Mouse (Mus musculus): Measurements from ENCODE around the gene Otoa. TPM values are rescaled to one million over a fixed set of nuclear protein-coding genes. Genes with fewer than 3 reads are reported as not detected.

Gene Otoa
- polyA plus RNA-seq, 1 experiment from 2014 or later, result 0.06 TPM

DNA sequence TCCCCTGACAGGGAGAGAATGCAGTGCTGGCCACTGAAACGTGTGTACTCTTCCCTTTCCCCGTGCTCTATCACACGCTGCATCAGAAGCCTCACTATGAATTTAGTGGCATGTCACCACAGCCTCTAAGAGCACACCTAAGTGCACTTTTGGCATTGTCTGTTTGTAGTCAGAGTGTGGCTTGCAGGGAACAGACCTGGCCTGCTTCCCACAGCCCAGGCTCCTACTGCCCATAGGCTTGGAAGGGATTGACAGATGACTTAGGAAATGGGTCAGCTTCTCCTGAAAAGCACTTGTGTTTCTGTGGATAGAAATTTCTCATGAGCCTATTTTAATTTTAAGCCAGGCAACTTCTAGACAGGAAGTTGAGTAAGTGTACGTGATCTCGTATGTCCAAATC is 6.0 kb upstream of the Otoa start:
- DNase-seq (ENCODE audit: low spot score), result no peak

DNA sequence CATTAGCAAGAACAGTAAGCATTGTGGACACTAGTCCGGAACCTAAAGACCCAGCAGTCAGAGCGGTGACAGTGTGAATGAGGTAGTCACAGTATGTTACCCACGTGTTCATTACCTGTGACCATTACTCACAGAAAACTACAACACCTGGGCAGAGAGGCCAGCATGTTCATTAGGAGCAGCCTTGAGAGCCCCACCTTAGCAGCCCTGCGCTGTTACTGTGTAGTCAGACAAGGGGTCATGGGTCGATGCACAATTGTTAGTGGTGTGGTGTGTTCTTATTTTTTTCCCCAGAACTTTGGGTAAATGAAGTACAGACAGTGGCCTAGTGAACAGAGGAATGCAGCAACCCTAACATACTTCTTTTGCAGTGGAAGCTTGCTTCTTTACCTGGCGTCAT is 4.1 kb upstream of the Otoa start:
- H3K9ac ChIP-seq (ENCODE audit: low read length), result no peak overlapping the region
- no peaks in the 10 kb centered on the region for H3K4me1 ChIP-seq (ENCODE audit: control insufficient read depth, insufficient read depth, low read length)
- no peaks in the 10 kb centered on the region; the same call in 1 of the 2 replicates for H3K9me3 ChIP-seq (replicated peaks; ENCODE audit: control insufficient read depth, low read length)
- H3K27me3 ChIP-seq (replicated peaks; ENCODE audit: control insufficient read depth, insufficient read depth, low read length), result no peaks in the 10 kb centered on the region
- WGBS, result 90% methylated on average over 6 of the region's 6 CpGs
- no peak overlapping the region for H3K4me2 ChIP-seq (ENCODE audit: low read length)
- peaks cover 41% of the 10 kb centered on the region for H3K36me3 ChIP-seq (ENCODE audit: control insufficient read depth, insufficient read depth, low read length)
- no peak for ATAC-seq
- no peak overlapping the region for H3K27ac ChIP-seq (ENCODE audit: low read depth, low read length)
- no peak overlapping the region for H3K4me3 ChIP-seq (ENCODE audit: low read depth, low read length)
- no peak for DNase-seq (ENCODE audit: low spot score)

More for the DNA sequence above, 6.0 kb upstream of the Otoa start:
- no peaks in the 10 kb centered on the region for H3K4me1 ChIP-seq (ENCODE audit: control insufficient read depth, insufficient read depth, low read length)
- H3K9ac ChIP-seq (ENCODE audit: low read length), result no peak overlapping the region
- no peak for ATAC-seq
- WGBS, result 92% methylated on average over 5 of the region's 5 CpGs
- H3K4me2 ChIP-seq (ENCODE audit: low read length), result no peak overlapping the region
- no peak overlapping the region for H3K4me3 ChIP-seq (ENCODE audit: low read depth, low read length)
- no peaks in the 10 kb centered on the region for H3K27me3 ChIP-seq (replicated peaks; ENCODE audit: control insufficient read depth, insufficient read depth, low read length)
- H3K36me3 ChIP-seq (ENCODE audit: control insufficient read depth, insufficient read depth, low read length), result peaks cover 48% of the 10 kb centered on the region
- H3K27ac ChIP-seq (ENCODE audit: low read depth, low read length), result no peak overlapping the region
- no peaks in the 10 kb centered on the region for H3K9me3 ChIP-seq (replicated peaks; ENCODE audit: control insufficient read depth, low read length)

DNA sequence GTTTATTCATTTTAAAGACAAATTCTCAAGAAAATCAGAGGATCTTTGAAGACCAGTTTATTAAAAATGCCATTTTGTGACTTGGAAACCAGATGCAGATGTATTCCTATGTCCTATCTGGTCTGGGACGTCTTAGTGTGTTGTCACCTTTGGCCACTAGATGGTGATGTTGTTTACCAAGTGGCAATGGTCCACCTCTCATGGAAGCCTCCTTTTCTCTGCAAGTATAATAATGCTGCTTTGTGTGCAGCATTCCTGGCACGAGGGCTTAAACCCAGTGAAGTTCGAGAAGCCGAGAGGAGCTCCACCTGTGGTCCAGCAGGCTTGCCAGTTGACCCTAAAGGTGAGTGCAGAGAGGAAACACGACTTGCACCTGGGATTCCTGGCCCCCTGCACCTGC is 3.6 kb upstream of the Otoa start:
- no peaks in the 10 kb centered on the region for H3K4me1 ChIP-seq (ENCODE audit: control insufficient read depth, insufficient read depth, low read length)
- H3K4me2 ChIP-seq (ENCODE audit: low read length), result no peak overlapping the region
- 4% methylated on average over 5 of the region's 5 CpGs for WGBS
- 0 out of 2 replicates have a peak overlapping the region, but pooled peaks have one; percentile 32 for H3K9ac ChIP-seq (ENCODE audit: low read length)
- no peaks in the 10 kb centered on the region; the same call in 1 of the 2 replicates for H3K9me3 ChIP-seq (replicated peaks; ENCODE audit: control insufficient read depth, low read length)
- ATAC-seq (peak; percentile 74), DNase-seq (ENCODE audit: low spot score) (peak; percentile 87)
- H3K27me3 ChIP-seq (replicated peaks; ENCODE audit: control insufficient read depth, insufficient read depth, low read length), result no peaks in the 10 kb centered on the region
- H3K27ac ChIP-seq (ENCODE audit: low read depth, low read length), result no peak overlapping the region
- H3K36me3 ChIP-seq (ENCODE audit: control insufficient read depth, insufficient read depth, low read length), result peaks cover 41% of the 10 kb centered on the region
- H3K4me3 ChIP-seq (ENCODE audit: low read depth, low read length), result no peak overlapping the region

DNA sequence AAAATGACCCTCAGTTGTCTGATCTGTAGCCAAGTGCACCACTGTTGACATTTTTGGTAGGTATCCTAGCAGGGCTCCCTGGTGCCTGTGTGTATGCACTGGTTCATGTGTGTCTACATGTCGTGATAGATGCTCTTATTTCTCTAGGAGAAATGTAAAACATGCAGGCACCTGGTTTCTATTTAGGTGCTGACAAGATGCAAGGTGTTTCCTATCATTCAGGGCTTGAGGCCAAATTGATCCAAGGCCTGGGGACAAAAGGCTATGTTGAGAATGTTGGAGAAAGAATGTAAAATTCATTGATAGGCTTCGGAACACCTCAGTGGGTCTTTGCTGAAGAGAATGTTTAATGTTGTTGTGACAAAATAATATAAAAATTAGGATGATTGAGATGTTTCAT is 366 bp downstream of the Otoa start:
- WGBS, result 83% methylated on average over 2 of the region's 2 CpGs
- H3K4me2 ChIP-seq (ENCODE audit: low read length), result no peak overlapping the region

DNA sequence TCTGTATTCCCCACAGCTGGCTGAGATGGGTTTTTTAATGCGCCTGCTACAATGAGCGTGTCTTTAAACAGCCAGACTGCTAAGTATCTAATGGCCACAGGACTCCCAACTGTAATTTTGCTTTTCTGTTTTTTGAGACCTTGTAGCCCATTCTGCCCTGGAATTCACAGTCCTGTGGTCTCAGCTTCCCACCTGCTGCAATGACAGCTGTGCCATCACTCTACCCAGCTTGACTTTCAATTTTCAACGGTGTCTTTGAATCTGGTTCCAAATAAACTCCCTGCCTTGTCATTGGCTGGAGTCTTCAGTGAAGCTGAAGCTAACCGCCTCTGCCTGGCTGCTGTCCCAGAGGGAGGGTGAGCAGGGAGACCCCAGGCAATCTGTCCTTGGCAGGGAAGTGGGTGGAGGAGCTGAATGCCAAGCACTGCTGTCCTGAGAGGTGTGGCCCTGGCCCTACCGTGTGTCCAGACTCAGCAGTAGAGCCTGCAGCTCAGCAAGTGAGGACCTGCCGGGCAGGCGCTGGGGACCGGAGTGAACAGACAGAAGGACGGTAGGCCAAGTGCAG is 1.6 kb downstream of the Otoa start:
- Histone ChIP-seq H3K9me3 (replicated peaks; ENCODE audit: control insufficient read depth, low read length) (no peaks in the 10 kb centered on the region; the same call in 1 of the 2 replicates), H3K27ac (ENCODE audit: low read depth, low read length) (no peak overlapping the region), H3K4me2 (ENCODE audit: low read length) (no peak overlapping the region), H3K9ac (ENCODE audit: low read length) (no peak overlapping the region), H3K4me3 (ENCODE audit: low read depth, low read length) (no peak overlapping the region), H3K36me3 (ENCODE audit: control insufficient read depth, insufficient read depth, low read length) (0 out of 2 replicates have a peak, but pooled peaks cover 8% of the 10 kb centered on the region), H3K27me3 (replicated peaks; ENCODE audit: control insufficient read depth, insufficient read depth, low read length) (no peaks in the 10 kb centered on the region), H3K4me1 (ENCODE audit: control insufficient read depth, insufficient read depth, low read length) (peaks cover 6% of the 10 kb centered on the region; the same call in 1 of the 2 replicates)
- 62% methylated on average over 9 of the region's 9 CpGs for WGBS
- DNase-seq (ENCODE audit: low spot score) (peak; percentile 56), ATAC-seq (peak; percentile 57; the same call in 1 of the 2 replicates)

More for the DNA sequence above, 366 bp downstream of the Otoa start:
- H3K36me3 ChIP-seq (ENCODE audit: control insufficient read depth, insufficient read depth, low read length), result peaks cover 18% of the 10 kb centered on the region
- H3K4me3 ChIP-seq (ENCODE audit: low read depth, low read length), result no peak overlapping the region
- no peaks in the 10 kb centered on the region for H3K27me3 ChIP-seq (replicated peaks; ENCODE audit: control insufficient read depth, insufficient read depth, low read length)
- no peak overlapping the region for H3K9ac ChIP-seq (ENCODE audit: low read length)
- DNase-seq (ENCODE audit: low spot score), result no peak
- no peak for ATAC-seq
- peaks cover 6% of the 10 kb centered on the region; the same call in 1 of the 2 replicates for H3K4me1 ChIP-seq (ENCODE audit: control insufficient read depth, insufficient read depth, low read length)
- no peak overlapping the region for H3K27ac ChIP-seq (ENCODE audit: low read depth, low read length)
- no peaks in the 10 kb centered on the region; the same call in 1 of the 2 replicates for H3K9me3 ChIP-seq (replicated peaks; ENCODE audit: control insufficient read depth, low read length)

DNA sequence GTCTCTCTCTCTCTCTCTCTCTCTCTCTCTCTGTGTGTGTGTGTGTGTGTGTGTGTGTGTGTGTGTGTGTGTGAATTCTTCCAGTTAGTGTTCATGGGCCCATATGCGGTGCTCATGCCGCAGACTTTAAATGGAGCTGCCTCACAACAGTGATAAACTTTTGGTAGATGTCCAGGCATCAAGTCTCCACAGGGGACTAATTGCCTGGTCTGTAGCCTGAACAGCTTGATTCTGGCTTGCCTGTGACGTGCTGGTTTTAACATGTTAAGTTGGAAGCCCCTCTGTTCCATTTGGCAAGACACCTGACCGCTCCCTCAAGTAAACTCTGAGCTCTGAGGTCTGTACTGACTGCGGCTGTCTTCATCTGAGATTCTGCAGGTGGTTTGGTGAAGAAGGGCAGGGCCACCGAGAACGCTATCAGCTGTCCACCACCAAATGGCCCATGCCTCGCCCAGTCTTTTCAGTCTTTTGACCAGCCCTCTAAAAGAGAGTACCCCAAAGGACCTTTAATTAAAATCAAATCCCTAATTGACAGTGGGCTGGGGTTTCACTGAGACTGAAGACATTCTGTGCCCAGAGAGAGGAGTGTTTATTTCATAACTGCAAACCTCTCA is 3.5 kb downstream of the Otoa start:
- H3K4me3 ChIP-seq (ENCODE audit: low read depth, low read length), result no peak overlapping the region
- H3K36me3 ChIP-seq (ENCODE audit: control insufficient read depth, insufficient read depth, low read length), result no peaks in the 10 kb centered on the region
- H3K4me2 ChIP-seq (ENCODE audit: low read length), result no peak overlapping the region
- no peak overlapping the region for H3K9ac ChIP-seq (ENCODE audit: low read length)
- whole genome bisulfite sequencing, result 35% methylated on average over 8 of the region's 8 CpGs
- ATAC-seq, result peak; percentile 38; the same call in 1 of the 2 replicates
- no peak overlapping the region for H3K27ac ChIP-seq (ENCODE audit: low read depth, low read length)
- no peaks in the 10 kb centered on the region for H3K27me3 ChIP-seq (replicated peaks; ENCODE audit: control insufficient read depth, insufficient read depth, low read length)
- H3K9me3 ChIP-seq (replicated peaks; ENCODE audit: control insufficient read depth, low read length), result no peaks in the 10 kb centered on the region; the same call in 1 of the 2 replicates
- peaks cover 6% of the 10 kb centered on the region; the same call in 1 of the 2 replicates for H3K4me1 ChIP-seq (ENCODE audit: control insufficient read depth, insufficient read depth, low read length)
- peak; percentile 57 for DNase-seq (ENCODE audit: low spot score)

DNA sequence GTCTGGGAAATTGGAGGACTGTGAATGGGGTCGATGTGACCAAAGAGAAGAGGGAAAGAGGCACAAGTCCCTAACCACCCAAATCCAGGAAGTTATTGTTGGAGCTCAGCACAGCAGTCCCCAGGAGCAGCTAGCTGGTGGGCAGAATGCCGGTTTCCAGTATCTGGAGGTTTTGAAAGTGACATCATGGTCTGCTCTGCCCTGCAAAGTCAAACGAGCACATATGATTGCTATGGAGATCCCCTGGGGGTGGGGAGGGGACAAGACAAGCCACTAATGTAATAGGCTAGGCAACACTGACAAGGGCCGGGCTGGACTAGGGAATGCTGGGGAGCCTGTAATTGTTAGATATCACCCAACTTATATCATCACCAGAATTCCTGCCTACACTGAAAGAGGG is 4.0 kb downstream of the Otoa start:
- 4% methylated on average over 4 of the region's 4 CpGs for WGBS
- ATAC-seq (peak; percentile 38; the same call in 1 of the 2 replicates), DNase-seq (ENCODE audit: low spot score) (peak; percentile 24)
- Histone ChIP-seq H3K4me1 (ENCODE audit: control insufficient read depth, insufficient read depth, low read length) (peaks cover 6% of the 10 kb centered on the region; the same call in 1 of the 2 replicates), H3K36me3 (ENCODE audit: control insufficient read depth, insufficient read depth, low read length) (no peaks in the 10 kb centered on the region), H3K9ac (ENCODE audit: low read length) (no peak overlapping the region), H3K4me3 (ENCODE audit: low read depth, low read length) (no peak overlapping the region), H3K27me3 (replicated peaks; ENCODE audit: control insufficient read depth, insufficient read depth, low read length) (no peaks in the 10 kb centered on the region), H3K4me2 (ENCODE audit: low read length) (no peak overlapping the region), H3K9me3 (replicated peaks; ENCODE audit: control insufficient read depth, low read length) (no peaks in the 10 kb centered on the region; the same call in 1 of the 2 replicates), H3K27ac (ENCODE audit: low read depth, low read length) (no peak overlapping the region)

DNA sequence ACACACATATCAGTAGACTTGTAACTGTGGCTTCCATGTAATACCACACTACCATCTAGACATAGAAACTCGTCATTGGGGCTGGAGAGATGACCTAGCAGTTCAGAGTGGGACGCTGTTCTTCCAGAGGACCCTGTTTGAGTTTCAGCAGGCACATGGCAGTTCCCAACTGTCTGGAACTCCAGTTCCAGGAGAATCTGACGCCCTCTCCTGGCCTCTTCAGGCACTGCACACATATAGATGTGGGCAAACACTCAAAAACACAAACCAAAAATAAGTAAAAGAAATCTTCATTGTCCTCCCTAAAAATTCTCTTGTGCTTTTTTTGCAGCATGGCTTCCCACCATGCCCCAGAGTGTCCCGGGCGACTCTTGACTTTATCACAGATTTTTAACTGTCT is 7.3 kb downstream of the Otoa start:
- ATAC-seq (no peak), DNase-seq (ENCODE audit: low spot score) (no peak)
- H3K36me3 ChIP-seq (ENCODE audit: control insufficient read depth, insufficient read depth, low read length), result no peaks in the 10 kb centered on the region
- no peak overlapping the region for H3K9ac ChIP-seq (ENCODE audit: low read length)
- no peak overlapping the region for H3K27ac ChIP-seq (ENCODE audit: low read depth, low read length)
- H3K9me3 ChIP-seq (replicated peaks; ENCODE audit: control insufficient read depth, low read length), result no peaks in the 10 kb centered on the region
- H3K4me2 ChIP-seq (ENCODE audit: low read length), result no peak overlapping the region
- 76% methylated on average over 5 of the region's 5 CpGs for WGBS
- H3K4me3 ChIP-seq (ENCODE audit: low read depth, low read length), result no peak overlapping the region
- no peaks in the 10 kb centered on the region for H3K27me3 ChIP-seq (replicated peaks; ENCODE audit: control insufficient read depth, insufficient read depth, low read length)
- H3K4me1 ChIP-seq (ENCODE audit: control insufficient read depth, insufficient read depth, low read length), result peaks cover 6% of the 10 kb centered on the region; the same call in 1 of the 2 replicates

DNA sequence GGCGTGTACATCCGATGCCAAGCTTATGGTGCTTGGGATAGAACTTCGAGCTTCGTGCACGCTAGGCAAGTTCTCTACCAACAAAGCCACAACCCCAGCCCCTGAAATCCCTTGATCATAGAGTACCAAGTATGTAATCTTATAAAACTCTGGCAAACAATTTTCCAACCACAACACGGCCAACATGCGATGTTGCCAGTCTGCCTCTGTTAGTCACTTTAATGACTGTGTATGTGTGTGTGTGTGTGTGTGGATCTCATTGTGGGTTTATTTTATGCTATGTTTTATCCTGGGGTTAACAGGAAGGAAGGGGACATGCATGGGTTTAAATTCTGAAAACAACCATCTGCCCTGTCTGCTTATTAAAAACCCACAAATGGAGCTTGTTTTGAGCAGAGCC is 9.3 kb downstream of the Otoa start:
- Histone ChIP-seq H3K4me1 (ENCODE audit: control insufficient read depth, insufficient read depth, low read length) (no peaks in the 10 kb centered on the region), H3K4me2 (ENCODE audit: low read length) (no peak overlapping the region), H3K36me3 (ENCODE audit: control insufficient read depth, insufficient read depth, low read length) (no peaks in the 10 kb centered on the region), H3K4me3 (ENCODE audit: low read depth, low read length) (no peak overlapping the region), H3K27ac (ENCODE audit: low read depth, low read length) (no peak overlapping the region), H3K9ac (ENCODE audit: low read length) (no peak overlapping the region), H3K27me3 (replicated peaks; ENCODE audit: control insufficient read depth, insufficient read depth, low read length) (no peaks in the 10 kb centered on the region), H3K9me3 (replicated peaks; ENCODE audit: control insufficient read depth, low read length) (no peaks in the 10 kb centered on the region)
- DNase-seq (ENCODE audit: low spot score) (no peak), ATAC-seq (no peak)
- 90% methylated on average over 7 of the region's 7 CpGs for WGBS

All from forebrain, embryonic 14.5 days (tissue).